Mouse (Mus musculus) G1E (cell line): ENCODE results near the gene Pld5.

Experiments used
- CTCF ChIP-seq: IDR thresholded peaks from 2 replicates; pipeline ENCODE4 v1.5.1; 2012; ENCODE audit warnings: low read depth, low read length, inconsistent platforms, mixed read lengths
- TAL1 ChIP-seq: conservative IDR thresholded peaks from 2 replicates; pipeline ENCODE4 v1.6.1; 2012; ENCODE audit warnings: low read depth, low read length, inconsistent platforms, mixed read lengths

GRCm38 (mm10) chr1:176167784-176168183, 107.3 kb downstream of the Pld5 start:
- TF ChIP-seq CTCF, result no peak
- no peak for TF ChIP-seq TAL1
